Mouse (Mus musculus) heart, adult 2 months (tissue): Measurements from ENCODE around the gene Rsrc1.

Source experiments
- CTCF ChIP-seq: fragments of 200-600 bp; IDR thresholded peaks from 2 replicates; pipeline ENCODE4 v1.8.1; 2022; ENCODE audit warnings: antibody characterized with exemption, mild to moderate bottlenecking, moderate library complexity
- EP300 ChIP-seq: fragments of 200-500 bp; IDR thresholded peaks from 2 replicates; pipeline ENCODE4 v1.6.1; 2011; ENCODE audit warnings: low read depth, low read length, control low read depth; ENCODE audit not compliant: insufficient read depth
- POLR2A ChIP-seq: fragments of 200-500 bp; IDR thresholded peaks from 2 replicates; pipeline ENCODE4 v1.6.1; 2011; ENCODE audit warnings: mild to moderate bottlenecking, low read depth, low read length, control low read depth; ENCODE audit not compliant: insufficient read depth

GRCm38 (mm10) chr3:67280247-67280646 lies 299.1 kb downstream of the Rsrc1 start:
- TF ChIP-seq POLR2A = no peak
- TF ChIP-seq CTCF = no peak
- no peak for TF ChIP-seq EP300
